Mouse (Mus musculus): ENCODE data around the gene Nmnat2. TPM values are rescaled to one million over a fixed set of nuclear protein-coding genes. Genes with fewer than 3 reads are reported as not detected.
A peak's percentile ranks its signal among the peaks of the same experiment; 100 is the strongest.

The Nmnat2 gene
- polyA plus RNA-seq, 1 experiment from 2014 or later: 52.2 TPM

- Histone ChIP-seq H3K9ac (no peak overlapping the region), H3K4me3 (no peak overlapping the region), H3K9me3 (no peaks in the 10 kb centered on the region), H3K4me2 (replicated peaks) (no peak overlapping the region), H3K4me1 (peaks cover 22% of the 10 kb centered on the region), H3K27me3 (replicated peaks) (no peaks in the 10 kb centered on the region), H3K36me3 (no peaks in the 10 kb centered on the region), H3K27ac (no peak overlapping the region)
- 78% methylated on average over 13 of the region's 13 CpGs for WGBS
- no peak for ATAC-seq (ENCODE audit: low FRiP score, low read depth)
Observed at GRCm38 (mm10) chr1:153010353-153011351, 55.9 kb downstream of the Nmnat2 start.

GRCm38 (mm10) chr1:153011544-153011943, 56.8 kb downstream of the Nmnat2 start:
- no peak overlapping the region for H3K4me3 ChIP-seq
- H3K36me3 ChIP-seq: no peaks in the 10 kb centered on the region
- WGBS: 72% methylated on average over 6 of the region's 6 CpGs
- no peaks in the 10 kb centered on the region for H3K9me3 ChIP-seq
- no peak overlapping the region for H3K4me2 ChIP-seq (replicated peaks)
- no peaks in the 10 kb centered on the region for H3K27me3 ChIP-seq (replicated peaks)
- no peak overlapping the region for H3K9ac ChIP-seq
- ATAC-seq (ENCODE audit: low FRiP score, low read depth): no peak
- no peak overlapping the region for H3K27ac ChIP-seq
- peaks cover 31% of the 10 kb centered on the region for H3K4me1 ChIP-seq

- no peaks in the 10 kb centered on the region for H3K9me3 ChIP-seq
- peaks cover 36% of the 10 kb centered on the region for H3K4me1 ChIP-seq
- H3K9ac ChIP-seq: no peak overlapping the region
- no peak overlapping the region for H3K27ac ChIP-seq
- ATAC-seq (ENCODE audit: low FRiP score, low read depth): no peak
- H3K36me3 ChIP-seq: no peaks in the 10 kb centered on the region
- no peaks in the 10 kb centered on the region for H3K27me3 ChIP-seq (replicated peaks)
- no peak overlapping the region for H3K4me3 ChIP-seq
- H3K4me2 ChIP-seq (replicated peaks): no peak overlapping the region
- WGBS: 66% methylated on average over 2 of the region's 2 CpGs
Observed at GRCm38 (mm10) chr1:153013541-153014288, 58.9 kb downstream of the Nmnat2 start.

GRCm38 (mm10) chr1:153014431-153015186, 59.8 kb downstream of the Nmnat2 start:
- H3K9me3 ChIP-seq: no peaks in the 10 kb centered on the region
- H3K36me3 ChIP-seq: no peaks in the 10 kb centered on the region
- no peak overlapping the region for H3K4me3 ChIP-seq
- 15% methylated on average over 14 of the region's 14 CpGs for WGBS
- H3K9ac ChIP-seq: peak overlapping the region; percentile 36; the same call in 1 of the 2 replicates
- H3K4me1 ChIP-seq: peaks cover 36% of the 10 kb centered on the region
- no peaks in the 10 kb centered on the region for H3K27me3 ChIP-seq (replicated peaks)
- peak; percentile 30 for ATAC-seq (ENCODE audit: low FRiP score, low read depth)
- H3K27ac ChIP-seq: peak overlapping the region; percentile 59
- H3K4me2 ChIP-seq (replicated peaks): peak overlapping the region; percentile 33

GRCm38 (mm10) chr1:153016465-153017163, 61.8 kb downstream of the Nmnat2 start:
- Histone ChIP-seq H3K9me3 (no peaks in the 10 kb centered on the region), H3K4me3 (no peak overlapping the region), H3K36me3 (no peaks in the 10 kb centered on the region), H3K9ac (no peak overlapping the region), H3K4me1 (peaks cover 36% of the 10 kb centered on the region), H3K27me3 (replicated peaks) (no peaks in the 10 kb centered on the region), H3K27ac (no peak overlapping the region), H3K4me2 (replicated peaks) (no peak overlapping the region)
- WGBS: 72% methylated on average over 11 of the region's 11 CpGs
- ATAC-seq (ENCODE audit: low FRiP score, low read depth): no peak

GRCm38 (mm10) chr1:153019128-153019527, 64.3 kb downstream of the Nmnat2 start:
- WGBS: 100% methylated on average over 1 of the region's 1 CpGs
- ATAC-seq (ENCODE audit: low FRiP score, low read depth): no peak
- Histone ChIP-seq H3K36me3 (no peaks in the 10 kb centered on the region), H3K4me3 (no peak overlapping the region), H3K9ac (no peak overlapping the region), H3K27ac (no peak overlapping the region), H3K27me3 (replicated peaks) (no peaks in the 10 kb centered on the region), H3K4me2 (replicated peaks) (no peak overlapping the region), H3K4me1 (peaks cover 29% of the 10 kb centered on the region), H3K9me3 (no peaks in the 10 kb centered on the region)

GRCm38 (mm10) chr1:153019623-153020022, 64.8 kb downstream of the Nmnat2 start:
- Histone ChIP-seq H3K9me3 (no peaks in the 10 kb centered on the region), H3K27me3 (replicated peaks) (no peaks in the 10 kb centered on the region), H3K4me2 (replicated peaks) (no peak overlapping the region), H3K9ac (no peak overlapping the region), H3K36me3 (no peaks in the 10 kb centered on the region), H3K4me1 (peaks cover 24% of the 10 kb centered on the region), H3K27ac (no peak overlapping the region), H3K4me3 (no peak overlapping the region)
- no peak for ATAC-seq (ENCODE audit: low FRiP score, low read depth)
- 85% methylated on average over 3 of the region's 3 CpGs for WGBS

GRCm38 (mm10) chr1:153021034-153021638, 66.3 kb downstream of the Nmnat2 start:
- Histone ChIP-seq H3K9me3 (no peaks in the 10 kb centered on the region), H3K4me3 (no peak overlapping the region), H3K27me3 (replicated peaks) (no peaks in the 10 kb centered on the region), H3K36me3 (no peaks in the 10 kb centered on the region), H3K9ac (no peak overlapping the region), H3K4me2 (replicated peaks) (no peak overlapping the region), H3K4me1 (peaks cover 9% of the 10 kb centered on the region), H3K27ac (no peak overlapping the region)
- WGBS: 77% methylated on average over 7 of the region's 7 CpGs
- no peak for ATAC-seq (ENCODE audit: low FRiP score, low read depth)

GRCm38 (mm10) chr1:153023018-153023417, 68.2 kb downstream of the Nmnat2 start:
- Histone ChIP-seq H3K4me3 (no peak overlapping the region), H3K4me1 (no peaks in the 10 kb centered on the region), H3K27ac (no peak overlapping the region), H3K27me3 (replicated peaks) (no peaks in the 10 kb centered on the region), H3K9me3 (no peaks in the 10 kb centered on the region), H3K4me2 (replicated peaks) (no peak overlapping the region), H3K36me3 (no peaks in the 10 kb centered on the region), H3K9ac (no peak overlapping the region)
- 92% methylated on average over 4 of the region's 4 CpGs for WGBS
- ATAC-seq (ENCODE audit: low FRiP score, low read depth): no peak

GRCm38 (mm10) chr1:153023875-153024274, 69.1 kb downstream of the Nmnat2 start:
- H3K36me3 ChIP-seq: no peaks in the 10 kb centered on the region
- H3K4me3 ChIP-seq: no peak overlapping the region
- ATAC-seq (ENCODE audit: low FRiP score, low read depth): no peak
- H3K27ac ChIP-seq: no peak overlapping the region
- H3K4me2 ChIP-seq (replicated peaks): no peak overlapping the region
- H3K4me1 ChIP-seq: no peaks in the 10 kb centered on the region
- H3K9me3 ChIP-seq: no peaks in the 10 kb centered on the region
- 91% methylated on average over 2 of the region's 2 CpGs for WGBS
- H3K27me3 ChIP-seq (replicated peaks): no peaks in the 10 kb centered on the region
- no peak overlapping the region for H3K9ac ChIP-seq

- no peaks in the 10 kb centered on the region for H3K9me3 ChIP-seq
- H3K4me1 ChIP-seq: no peaks in the 10 kb centered on the region
- no peaks in the 10 kb centered on the region for H3K27me3 ChIP-seq (replicated peaks)
- H3K4me2 ChIP-seq (replicated peaks): no peak overlapping the region
- H3K9ac ChIP-seq: no peak overlapping the region
- H3K36me3 ChIP-seq: no peaks in the 10 kb centered on the region
- no peak for ATAC-seq (ENCODE audit: low FRiP score, low read depth)
- no peak overlapping the region for H3K4me3 ChIP-seq
- no peak overlapping the region for H3K27ac ChIP-seq
- WGBS: 85% methylated on average over 2 of the region's 2 CpGs
Observed at GRCm38 (mm10) chr1:153024453-153024852, 69.7 kb downstream of the Nmnat2 start.

Measured in neural tube, embryonic 12.5 days (tissue).